Mouse (Mus musculus): Measurements from ENCODE around the gene Pigp. TPM values are rescaled to one million over a fixed set of nuclear protein-coding genes. Genes with fewer than 3 reads are reported as not detected.

Gene Pigp
- total RNA-seq, 1 experiment = 30.5 TPM

GRCm38 (mm10) chr16:94412198-94412597, 40.6 kb upstream of the Pigp start:
- no peak for DNase-seq (ENCODE audit: low read depth, low spot score)
- Histone ChIP-seq H3K9ac (ENCODE audit: insufficient read depth, low read depth, low read length, poor library complexity, severe bottlenecking) (no peak overlapping the region), H3K9me3 (ENCODE audit: control insufficient read depth, insufficient read depth, low read depth, low read length) (no peaks in the 10 kb centered on the region), H3K4me3 (ENCODE audit: insufficient read depth in 1 of 2, low read depth in 1 of 2, low read length in 2 of 2, poor library complexity in 1 of 2, severe bottlenecking in 1 of 2) (no peak overlapping the region), H3K4me1 (ENCODE audit: control insufficient read depth in 2 of 2, insufficient read depth in 2 of 2, low read length in 2 of 2, poor library complexity in 1 of 2) (no peaks in the 10 kb centered on the region), H3K36me3 (ENCODE audit: control insufficient read depth, insufficient read depth, low read length, poor library complexity, severe bottlenecking) (no peaks in the 10 kb centered on the region; the same call in 1 of the 2 replicates), H3K27ac (ENCODE audit: insufficient read depth, low read depth, low read length, poor library complexity, severe bottlenecking) (no peak overlapping the region)
- in situ Hi-C loops (cut with MboI; ENCODE audit: low sequenced_read_pairs in 2 of 2, unreplicated experiment in 2 of 2) = no loop called here
- TF ChIP-seq HCFC1 (IDR thresholded peaks at IDR 0.05; ENCODE audit: borderline replicate concordance, insufficient read depth, low read length) (no peak), CHD2 (IDR thresholded peaks at IDR 0.05; ENCODE audit: low read depth, low read length) (no peak), ZNF384 (IDR thresholded peaks at IDR 0.05; ENCODE audit: low read depth, low read length) (no peak), MAFK (IDR thresholded peaks at IDR 0.05; ENCODE audit: insufficient read depth, low read depth, low read length) (no peak), ZC3H11A (IDR thresholded peaks at IDR 0.05; ENCODE audit: borderline replicate concordance, low read depth, low read length) (no peak)

GRCm38 (mm10) chr16:94411287-94411686, 39.6 kb upstream of the Pigp start:
- H3K4me3 ChIP-seq (ENCODE audit: insufficient read depth in 1 of 2, low read depth in 1 of 2, low read length in 2 of 2, poor library complexity in 1 of 2, severe bottlenecking in 1 of 2) = no peak overlapping the region
- DNase-seq (ENCODE audit: low read depth, low spot score) = no peak
- H3K9ac ChIP-seq (ENCODE audit: insufficient read depth, low read depth, low read length, poor library complexity, severe bottlenecking) = no peak overlapping the region
- no peaks in the 10 kb centered on the region for H3K4me1 ChIP-seq (ENCODE audit: control insufficient read depth in 2 of 2, insufficient read depth in 2 of 2, low read length in 2 of 2, poor library complexity in 1 of 2)
- TF ChIP-seq CHD2 (IDR thresholded peaks at IDR 0.05; ENCODE audit: low read depth, low read length) (no peak), MAFK (IDR thresholded peaks at IDR 0.05; ENCODE audit: insufficient read depth, low read depth, low read length) (no peak), ZNF384 (IDR thresholded peaks at IDR 0.05; ENCODE audit: low read depth, low read length) (no peak), ZC3H11A (IDR thresholded peaks at IDR 0.05; ENCODE audit: borderline replicate concordance, low read depth, low read length) (no peak), HCFC1 (IDR thresholded peaks at IDR 0.05; ENCODE audit: borderline replicate concordance, insufficient read depth, low read length) (no peak)
- H3K36me3 ChIP-seq (ENCODE audit: control insufficient read depth, insufficient read depth, low read length, poor library complexity, severe bottlenecking) = no peaks in the 10 kb centered on the region; the same call in 1 of the 2 replicates
- H3K27ac ChIP-seq (ENCODE audit: insufficient read depth, low read depth, low read length, poor library complexity, severe bottlenecking) = no peak overlapping the region
- in situ Hi-C loops (cut with MboI; ENCODE audit: low sequenced_read_pairs in 2 of 2, unreplicated experiment in 2 of 2) = no loop called here
- no peaks in the 10 kb centered on the region for H3K9me3 ChIP-seq (ENCODE audit: control insufficient read depth, insufficient read depth, low read depth, low read length)

- TF ChIP-seq CHD2 (IDR thresholded peaks at IDR 0.05; ENCODE audit: low read depth, low read length) (no peak), ZNF384 (IDR thresholded peaks at IDR 0.05; ENCODE audit: low read depth, low read length) (no peak)
- in situ Hi-C loops (cut with MboI; ENCODE audit: low sequenced_read_pairs in 2 of 2, unreplicated experiment in 2 of 2) = no loop called here
- Histone ChIP-seq H3K27ac (ENCODE audit: insufficient read depth, low read depth, low read length, poor library complexity, severe bottlenecking) (no peak overlapping the region), H3K9me3 (ENCODE audit: control insufficient read depth, insufficient read depth, low read depth, low read length) (no peaks in the 10 kb centered on the region), H3K4me1 (ENCODE audit: control insufficient read depth in 2 of 2, insufficient read depth in 2 of 2, low read length in 2 of 2, poor library complexity in 1 of 2) (no peaks in the 10 kb centered on the region), H3K4me3 (ENCODE audit: insufficient read depth in 1 of 2, low read depth in 1 of 2, low read length in 2 of 2, poor library complexity in 1 of 2, severe bottlenecking in 1 of 2) (no peak overlapping the region), H3K9ac (ENCODE audit: insufficient read depth, low read depth, low read length, poor library complexity, severe bottlenecking) (no peak overlapping the region), H3K36me3 (ENCODE audit: control insufficient read depth, insufficient read depth, low read length, poor library complexity, severe bottlenecking) (no peaks in the 10 kb centered on the region; the same call in 1 of the 2 replicates)
- no peak for DNase-seq (ENCODE audit: low read depth, low spot score)
Observed at GRCm38 (mm10) chr16:94402185-94402584, 30.5 kb upstream of the Pigp start.

DNA sequence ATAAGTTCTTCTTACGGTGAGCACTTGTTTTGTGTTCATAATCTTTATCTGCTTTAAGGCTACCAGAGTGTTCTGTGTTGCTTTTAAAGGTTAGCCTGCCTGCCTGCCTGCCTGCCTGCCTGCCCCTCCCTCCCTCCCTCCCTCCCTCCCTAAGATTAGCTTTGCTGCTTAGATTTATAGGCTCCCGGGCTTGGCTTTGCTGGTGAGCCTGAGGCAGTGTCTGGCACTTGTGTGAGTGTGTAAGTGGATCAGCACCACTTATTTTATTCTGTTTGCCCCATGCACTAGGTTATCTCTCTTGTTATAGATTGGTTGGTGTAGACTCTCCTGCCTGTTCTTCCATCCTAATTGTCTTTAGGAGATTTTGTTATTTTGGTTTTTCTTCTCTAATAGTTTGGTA, 30.0 kb upstream of the Pigp start:
- Histone ChIP-seq H3K36me3 (ENCODE audit: control insufficient read depth, insufficient read depth, low read length, poor library complexity, severe bottlenecking) (no peaks in the 10 kb centered on the region; the same call in 1 of the 2 replicates), H3K9me3 (ENCODE audit: control insufficient read depth, insufficient read depth, low read depth, low read length) (no peaks in the 10 kb centered on the region), H3K4me3 (ENCODE audit: insufficient read depth in 1 of 2, low read depth in 1 of 2, low read length in 2 of 2, poor library complexity in 1 of 2, severe bottlenecking in 1 of 2) (no peak overlapping the region), H3K27ac (ENCODE audit: insufficient read depth, low read depth, low read length, poor library complexity, severe bottlenecking) (no peak overlapping the region), H3K9ac (ENCODE audit: insufficient read depth, low read depth, low read length, poor library complexity, severe bottlenecking) (no peak overlapping the region), H3K4me1 (ENCODE audit: control insufficient read depth in 2 of 2, insufficient read depth in 2 of 2, low read length in 2 of 2, poor library complexity in 1 of 2) (no peaks in the 10 kb centered on the region)
- TF ChIP-seq MAFK (IDR thresholded peaks at IDR 0.05; ENCODE audit: insufficient read depth, low read depth, low read length) (no peak), HCFC1 (IDR thresholded peaks at IDR 0.05; ENCODE audit: borderline replicate concordance, insufficient read depth, low read length) (no peak), ZNF384 (IDR thresholded peaks at IDR 0.05; ENCODE audit: low read depth, low read length) (no peak), CHD2 (IDR thresholded peaks at IDR 0.05; ENCODE audit: low read depth, low read length) (no peak), ZC3H11A (IDR thresholded peaks at IDR 0.05; ENCODE audit: borderline replicate concordance, low read depth, low read length) (no peak)
- no peak for DNase-seq (ENCODE audit: low read depth, low spot score)
- in situ Hi-C loops (cut with MboI; ENCODE audit: low sequenced_read_pairs in 2 of 2, unreplicated experiment in 2 of 2) = no loop called here

GRCm38 (mm10) chr16:94399141-94399540, 27.5 kb upstream of the Pigp start:
- no peak for DNase-seq (ENCODE audit: low read depth, low spot score)
- Histone ChIP-seq H3K4me3 (ENCODE audit: insufficient read depth in 1 of 2, low read depth in 1 of 2, low read length in 2 of 2, poor library complexity in 1 of 2, severe bottlenecking in 1 of 2) (no peak overlapping the region), H3K4me1 (ENCODE audit: control insufficient read depth in 2 of 2, insufficient read depth in 2 of 2, low read length in 2 of 2, poor library complexity in 1 of 2) (no peaks in the 10 kb centered on the region), H3K9ac (ENCODE audit: insufficient read depth, low read depth, low read length, poor library complexity, severe bottlenecking) (no peak overlapping the region), H3K27ac (ENCODE audit: insufficient read depth, low read depth, low read length, poor library complexity, severe bottlenecking) (no peak overlapping the region), H3K36me3 (ENCODE audit: control insufficient read depth, insufficient read depth, low read length, poor library complexity, severe bottlenecking) (peaks cover 5% of the 10 kb centered on the region), H3K9me3 (ENCODE audit: control insufficient read depth, insufficient read depth, low read depth, low read length) (no peaks in the 10 kb centered on the region)
- no peak for TF ChIP-seq ZC3H11A (IDR thresholded peaks at IDR 0.05; ENCODE audit: borderline replicate concordance, low read depth, low read length)
- TF ChIP-seq CHD2 (IDR thresholded peaks at IDR 0.05; ENCODE audit: low read depth, low read length) = no peak
- no peak for TF ChIP-seq ZNF384 (IDR thresholded peaks at IDR 0.05; ENCODE audit: low read depth, low read length)
- TF ChIP-seq HCFC1 (IDR thresholded peaks at IDR 0.05; ENCODE audit: borderline replicate concordance, insufficient read depth, low read length) = no peak
- no peak for TF ChIP-seq MAFK (IDR thresholded peaks at IDR 0.05; ENCODE audit: insufficient read depth, low read depth, low read length)
- in situ Hi-C loops (cut with MboI; ENCODE audit: low sequenced_read_pairs in 2 of 2, unreplicated experiment in 2 of 2) = no loop called here
